Mouse (Mus musculus): ENCODE results near the gene Ephb1. TPM values are rescaled to one million over a fixed set of nuclear protein-coding genes. Genes with fewer than 3 reads are reported as not detected.

Ephb1 gene
- polyA plus RNA-seq, 1 experiment from 2014 or later = 0.87 TPM

- no peak overlapping the region for H3K4me3 ChIP-seq (ENCODE audit: low read depth, low read length)
- H3K4me1 ChIP-seq (ENCODE audit: insufficient read depth, low read depth, low read length) = no peaks in the 10 kb centered on the region
- TF ChIP-seq EP300 (IDR thresholded peaks at IDR 0.05) (no peak), CTCF (IDR thresholded peaks at IDR 0.05) (no peak)
- H3K4me2 ChIP-seq (replicated peaks; ENCODE audit: low read depth, low read length) = no peak overlapping the region
- no peaks in the 10 kb centered on the region for H3K36me3 ChIP-seq (ENCODE audit: insufficient read depth, low read length)
- DNase-seq (ENCODE audit: low spot score) (no peak), ATAC-seq (no peak)
- no peaks in the 10 kb centered on the region for H3K27me3 ChIP-seq (replicated peaks; ENCODE audit: insufficient read depth, low read length)
- no peak overlapping the region for H3K9ac ChIP-seq (replicated peaks; ENCODE audit: low read depth)
- H3K27ac ChIP-seq (ENCODE audit: low read length) = no peak overlapping the region
- WGBS = 60% methylated on average over 4 of the region's 4 CpGs
- H3K9me3 ChIP-seq (ENCODE audit: low read length) = no peaks in the 10 kb centered on the region
Measured at GRCm38 (mm10) chr9:101999690-102000089, 354.8 kb downstream of the Ephb1 start.

DNA sequence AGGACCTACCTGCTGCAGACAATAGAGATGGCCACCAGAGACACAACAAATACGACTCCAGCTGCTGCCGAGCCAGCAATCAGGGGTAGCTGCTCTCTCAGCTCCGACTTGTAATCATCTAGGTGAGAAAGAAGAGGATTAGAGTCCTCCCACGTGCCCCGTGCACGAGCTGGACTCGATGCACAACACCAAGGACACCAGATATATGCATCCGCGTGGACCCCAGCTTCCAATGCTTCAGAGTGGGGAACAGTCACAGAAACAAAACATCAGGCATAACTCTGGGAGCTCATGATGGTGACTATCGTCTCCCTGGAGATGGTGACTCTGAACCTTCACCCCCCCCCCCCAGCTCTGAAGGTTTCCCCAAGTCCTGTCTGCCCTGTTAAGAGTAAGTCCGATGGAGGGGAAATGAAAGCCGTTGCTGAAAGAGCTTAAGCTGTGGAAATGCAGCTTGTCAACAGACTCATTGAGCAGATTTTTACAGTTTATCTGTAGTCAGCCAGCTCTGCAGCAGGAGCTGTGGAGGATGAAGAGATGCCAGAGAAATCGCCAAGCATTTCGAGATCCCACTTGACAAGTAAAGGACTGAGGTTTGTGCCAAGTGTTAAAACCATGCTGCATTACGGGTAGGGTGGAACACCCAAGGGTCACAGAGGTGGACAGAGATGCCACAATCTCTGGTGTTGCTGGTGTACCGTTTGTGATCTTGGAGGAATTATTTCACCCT, 357.6 kb downstream of the Ephb1 start:
- Histone ChIP-seq H3K4me2 (replicated peaks; ENCODE audit: low read depth, low read length) (no peak overlapping the region), H3K9ac (replicated peaks; ENCODE audit: low read depth) (no peak overlapping the region), H3K27ac (ENCODE audit: low read length) (no peak overlapping the region), H3K4me3 (ENCODE audit: low read depth, low read length) (no peak overlapping the region), H3K9me3 (ENCODE audit: low read length) (no peaks in the 10 kb centered on the region), H3K36me3 (ENCODE audit: insufficient read depth, low read length) (no peaks in the 10 kb centered on the region), H3K27me3 (replicated peaks; ENCODE audit: insufficient read depth, low read length) (no peaks in the 10 kb centered on the region), H3K4me1 (ENCODE audit: insufficient read depth, low read depth, low read length) (no peaks in the 10 kb centered on the region)
- 59% methylated on average over 16 of the region's 16 CpGs for WGBS
- no peak for TF ChIP-seq EP300 (IDR thresholded peaks at IDR 0.05)
- no peak for TF ChIP-seq CTCF (IDR thresholded peaks at IDR 0.05)
- ATAC-seq (no peak), DNase-seq (ENCODE audit: low spot score) (no peak)

DNA sequence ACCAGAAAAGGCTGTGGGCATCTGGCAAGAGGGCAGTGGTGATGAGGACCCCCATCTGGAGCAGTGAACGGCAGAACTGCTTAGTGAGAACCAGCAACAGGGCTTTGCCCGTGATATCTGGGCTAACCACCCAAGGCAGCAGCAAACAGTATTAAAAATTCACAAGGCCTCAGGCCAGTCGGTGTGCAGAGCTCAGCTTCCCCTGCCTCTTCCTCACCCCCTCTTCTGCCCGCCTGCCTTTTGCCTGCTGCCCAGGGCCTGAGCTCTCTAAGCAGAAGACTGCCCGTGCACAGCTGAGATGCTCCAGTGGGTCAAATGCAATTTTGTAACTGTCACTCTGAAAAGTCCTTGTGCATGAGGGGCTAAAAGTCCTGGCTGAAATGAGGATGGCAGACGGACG, 358.3 kb downstream of the Ephb1 start:
- Histone ChIP-seq H3K4me1 (ENCODE audit: insufficient read depth, low read depth, low read length) (no peaks in the 10 kb centered on the region), H3K36me3 (ENCODE audit: insufficient read depth, low read length) (no peaks in the 10 kb centered on the region), H3K4me3 (ENCODE audit: low read depth, low read length) (no peak overlapping the region), H3K4me2 (replicated peaks; ENCODE audit: low read depth, low read length) (no peak overlapping the region), H3K9me3 (ENCODE audit: low read length) (no peaks in the 10 kb centered on the region), H3K9ac (replicated peaks; ENCODE audit: low read depth) (no peak overlapping the region), H3K27me3 (replicated peaks; ENCODE audit: insufficient read depth, low read length) (no peaks in the 10 kb centered on the region), H3K27ac (ENCODE audit: low read length) (no peak overlapping the region)
- DNase-seq (ENCODE audit: low spot score) (no peak), ATAC-seq (no peak)
- 69% methylated on average over 7 of the region's 7 CpGs for WGBS
- TF ChIP-seq CTCF (IDR thresholded peaks at IDR 0.05) = no peak
- no peak for TF ChIP-seq EP300 (IDR thresholded peaks at IDR 0.05)

- Histone ChIP-seq H3K4me3 (ENCODE audit: low read depth, low read length) (no peak overlapping the region), H3K27me3 (replicated peaks; ENCODE audit: insufficient read depth, low read length) (no peaks in the 10 kb centered on the region), H3K9ac (replicated peaks; ENCODE audit: low read depth) (no peak overlapping the region), H3K4me1 (ENCODE audit: insufficient read depth, low read depth, low read length) (no peaks in the 10 kb centered on the region), H3K27ac (ENCODE audit: low read length) (no peak overlapping the region), H3K4me2 (replicated peaks; ENCODE audit: low read depth, low read length) (no peak overlapping the region), H3K36me3 (ENCODE audit: insufficient read depth, low read length) (no peaks in the 10 kb centered on the region), H3K9me3 (ENCODE audit: low read length) (no peaks in the 10 kb centered on the region)
- ATAC-seq = no peak
- 30% methylated on average over 10 of the region's 10 CpGs for WGBS
- DNase-seq (ENCODE audit: low spot score) = no peak
- TF ChIP-seq EP300 (IDR thresholded peaks at IDR 0.05) (no peak), CTCF (IDR thresholded peaks at IDR 0.05) (no peak)
Measured at GRCm38 (mm10) chr9:101995423-101996156, 358.9 kb downstream of the Ephb1 start.

GRCm38 (mm10) chr9:101994086-101994485, 360.4 kb downstream of the Ephb1 start:
- no peak for TF ChIP-seq EP300 (IDR thresholded peaks at IDR 0.05)
- TF ChIP-seq CTCF (IDR thresholded peaks at IDR 0.05) = no peak
- H3K36me3 ChIP-seq (ENCODE audit: insufficient read depth, low read length) = no peaks in the 10 kb centered on the region
- no peak overlapping the region for H3K4me2 ChIP-seq (replicated peaks; ENCODE audit: low read depth, low read length)
- no peak for DNase-seq (ENCODE audit: low spot score)
- no peaks in the 10 kb centered on the region for H3K27me3 ChIP-seq (replicated peaks; ENCODE audit: insufficient read depth, low read length)
- no peak overlapping the region for H3K4me3 ChIP-seq (ENCODE audit: low read depth, low read length)
- 83% methylated on average over 2 of the region's 2 CpGs for WGBS
- no peak overlapping the region for H3K9ac ChIP-seq (replicated peaks; ENCODE audit: low read depth)
- H3K4me1 ChIP-seq (ENCODE audit: insufficient read depth, low read depth, low read length) = no peaks in the 10 kb centered on the region
- H3K27ac ChIP-seq (ENCODE audit: low read length) = no peak overlapping the region
- no peak for ATAC-seq
- H3K9me3 ChIP-seq (ENCODE audit: low read length) = no peaks in the 10 kb centered on the region

DNA sequence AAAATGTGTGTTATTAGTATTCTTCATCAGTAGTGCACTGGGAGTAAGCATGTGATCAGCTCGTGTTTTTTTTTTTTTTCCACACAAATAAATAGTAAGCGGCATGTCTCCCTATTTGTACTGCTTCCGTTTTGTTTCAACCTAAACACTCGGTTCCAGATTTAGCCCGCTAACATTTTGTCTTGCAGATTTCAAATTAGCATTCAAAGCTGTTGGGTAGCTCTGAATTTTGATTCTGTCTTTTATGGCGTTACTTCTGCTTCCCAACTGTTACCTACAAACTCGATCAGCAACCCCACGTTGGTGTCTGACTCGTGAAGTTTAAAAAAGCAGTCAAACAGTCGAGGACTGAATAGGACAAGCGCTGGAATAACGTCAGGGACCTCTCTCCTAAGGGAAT, 363.7 kb downstream of the Ephb1 start:
- Histone ChIP-seq H3K9me3 (ENCODE audit: low read length) (no peaks in the 10 kb centered on the region), H3K4me2 (replicated peaks; ENCODE audit: low read depth, low read length) (no peak overlapping the region), H3K27me3 (replicated peaks; ENCODE audit: insufficient read depth, low read length) (no peaks in the 10 kb centered on the region), H3K27ac (ENCODE audit: low read length) (no peak overlapping the region), H3K4me3 (ENCODE audit: low read depth, low read length) (no peak overlapping the region), H3K9ac (replicated peaks; ENCODE audit: low read depth) (no peak overlapping the region), H3K4me1 (ENCODE audit: insufficient read depth, low read depth, low read length) (no peaks in the 10 kb centered on the region), H3K36me3 (ENCODE audit: insufficient read depth, low read length) (no peaks in the 10 kb centered on the region)
- ATAC-seq (no peak), DNase-seq (ENCODE audit: low spot score) (no peak)
- WGBS = 79% methylated on average over 12 of the region's 12 CpGs
- TF ChIP-seq EP300 (IDR thresholded peaks at IDR 0.05) = no peak
- TF ChIP-seq CTCF (IDR thresholded peaks at IDR 0.05) = no peak
